Mouse (Mus musculus) cerebellum, adult 11 months (tissue): Measurements from ENCODE around the gene Agbl1.
"Not testable (repeated sequence)": the region's sequence is repeated elsewhere in the genome, so short reads cannot be mapped to it uniquely, and the experiment has no call there.

Experiments used
- DNase-seq: peaks from one replicate; pipeline ENCODE4 v3.0.0; 2022

Gene Agbl1

GRCm38 (mm10) chr7:76597812-76598211 lies 368.1 kb downstream of the Agbl1 start:
- no peak for DNase-seq

DNA sequence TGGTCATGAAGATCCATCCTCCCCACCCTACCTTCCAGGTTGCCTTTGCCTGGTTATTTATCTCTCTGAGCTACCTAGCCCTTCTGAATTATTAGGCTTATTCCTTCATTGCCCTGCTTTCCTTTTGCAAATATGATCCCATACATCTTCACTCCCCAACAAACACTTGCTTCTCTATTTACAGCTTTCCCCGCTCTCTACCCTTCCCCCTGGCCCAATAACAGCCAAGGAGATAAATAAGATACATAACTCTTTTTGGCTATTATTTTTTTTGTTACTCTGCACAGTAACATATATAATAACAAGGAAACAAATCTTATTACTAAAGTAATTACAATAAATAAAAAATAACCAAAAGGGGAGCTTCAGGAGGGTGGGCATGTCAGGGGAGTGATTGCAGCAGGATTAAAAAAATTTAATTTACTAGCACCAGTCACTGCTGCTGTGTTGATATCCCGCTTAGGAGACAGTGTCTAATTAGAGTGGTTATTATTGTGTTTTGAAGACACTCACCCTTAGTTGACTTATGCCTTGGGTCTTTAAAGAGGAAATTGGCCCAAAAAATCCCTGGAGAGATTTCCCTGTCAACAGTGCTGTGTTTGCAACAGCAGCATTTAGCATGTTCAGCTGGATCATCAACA lies 370.5 kb downstream of the Agbl1 start:
- no peak for DNase-seq

GRCm38 (mm10) chr7:76629528-76629927 lies 399.8 kb downstream of the Agbl1 start:
- DNase-seq: no peak

DNA sequence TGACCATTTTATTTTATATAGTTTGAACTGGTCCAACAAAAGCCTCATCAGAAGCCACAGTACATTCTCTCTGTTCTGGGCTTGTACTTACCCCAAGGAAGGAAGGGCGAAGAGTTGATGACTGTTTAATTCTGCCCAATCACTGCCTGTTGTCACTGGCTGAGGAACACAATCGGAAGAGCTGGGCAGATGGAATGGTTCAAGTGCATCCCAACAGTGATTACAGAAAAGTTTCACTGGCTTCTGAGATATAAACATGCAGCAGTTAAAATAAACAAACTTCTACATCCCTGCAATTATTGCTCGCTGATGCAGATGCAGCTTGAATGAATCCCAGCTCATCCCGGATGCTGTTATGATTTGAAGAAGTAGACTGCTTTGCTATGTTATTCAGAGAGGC lies 421.3 kb downstream of the Agbl1 start:
- DNase-seq: no peak

DNA sequence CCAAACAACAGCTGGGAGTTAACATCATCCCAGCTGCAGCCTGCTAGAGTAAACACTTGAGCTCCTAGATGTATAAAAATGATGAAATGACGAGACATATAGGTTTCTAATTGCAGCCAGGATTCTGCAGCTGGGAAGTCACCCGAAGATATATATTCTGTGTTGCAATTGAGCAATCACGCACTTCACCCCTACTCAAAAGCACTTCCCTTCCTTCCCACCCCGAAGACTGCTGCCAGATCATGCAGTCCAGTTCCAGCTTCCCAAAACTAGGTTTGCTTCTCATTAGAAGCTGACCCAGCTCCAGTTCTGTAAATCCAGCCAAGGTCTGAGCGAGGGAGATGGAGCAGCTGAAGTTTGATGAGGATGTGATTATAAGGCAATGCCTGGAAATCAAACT lies 431.4 kb downstream of the Agbl1 start:
- no peak for DNase-seq

DNA sequence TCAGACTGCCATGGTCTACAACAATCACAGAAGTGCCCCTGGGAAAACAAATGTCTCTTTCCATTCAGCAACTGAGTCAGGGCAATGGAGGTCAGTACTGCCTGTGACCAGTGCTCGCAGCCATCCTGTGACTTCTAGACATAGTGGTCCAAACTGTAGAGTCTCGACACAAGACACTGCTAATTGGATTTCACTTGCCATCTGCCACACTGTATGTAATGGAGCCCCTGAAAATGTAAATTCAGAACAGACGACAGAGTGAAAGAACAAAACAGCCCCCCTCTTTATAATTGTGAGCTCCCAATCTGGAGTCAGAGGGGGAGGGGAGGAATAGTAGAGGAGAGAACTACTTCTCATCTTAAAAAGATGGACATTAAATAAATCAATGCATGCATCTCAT lies 445.2 kb downstream of the Agbl1 start:
- DNase-seq: no peak

DNA sequence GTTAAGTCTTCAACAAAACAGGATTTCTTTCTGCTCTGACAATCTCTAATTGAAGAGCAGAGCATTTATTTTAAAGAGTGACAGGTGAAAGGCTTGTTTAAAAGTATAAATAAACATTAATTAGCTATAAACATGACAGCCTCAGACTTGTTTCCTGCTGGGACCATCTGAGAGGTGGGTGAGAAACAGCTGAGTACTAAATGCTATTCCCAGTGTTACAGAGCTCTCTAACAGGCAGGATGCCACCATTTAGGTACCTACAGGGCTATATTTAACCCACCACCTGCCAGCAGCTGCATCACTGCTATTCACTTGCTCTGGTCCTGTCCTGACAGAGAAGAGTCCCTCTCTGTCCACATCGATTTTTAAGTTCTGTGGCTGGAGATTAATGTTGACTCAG lies 471.5 kb downstream of the Agbl1 start:
- DNase-seq: no peak

DNA sequence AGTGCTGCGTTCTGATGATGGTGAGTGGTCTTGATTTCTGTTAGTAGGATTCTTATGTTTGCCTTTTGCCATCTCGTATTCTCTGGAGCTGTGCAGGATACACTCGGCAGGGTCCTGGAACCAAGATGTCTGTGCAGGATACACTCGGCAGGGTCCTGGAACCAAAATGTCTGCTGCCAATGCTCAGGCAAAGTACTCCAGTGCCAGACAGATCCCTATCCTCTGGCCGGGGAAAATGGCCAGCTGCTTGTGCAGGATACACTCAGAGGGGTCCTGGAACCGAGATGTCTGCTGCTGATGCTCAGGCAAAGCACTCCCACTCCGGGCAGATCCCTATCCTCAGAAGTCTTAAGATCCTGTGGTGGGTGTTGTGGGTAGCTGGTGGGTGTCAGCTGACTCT lies 502.5 kb downstream of the Agbl1 start:
- DNase-seq: not testable (repeated sequence)

GRCm38 (mm10) chr7:76777237-76777855 lies 547.7 kb downstream of the Agbl1 start:
- DNase-seq: no peak

DNA sequence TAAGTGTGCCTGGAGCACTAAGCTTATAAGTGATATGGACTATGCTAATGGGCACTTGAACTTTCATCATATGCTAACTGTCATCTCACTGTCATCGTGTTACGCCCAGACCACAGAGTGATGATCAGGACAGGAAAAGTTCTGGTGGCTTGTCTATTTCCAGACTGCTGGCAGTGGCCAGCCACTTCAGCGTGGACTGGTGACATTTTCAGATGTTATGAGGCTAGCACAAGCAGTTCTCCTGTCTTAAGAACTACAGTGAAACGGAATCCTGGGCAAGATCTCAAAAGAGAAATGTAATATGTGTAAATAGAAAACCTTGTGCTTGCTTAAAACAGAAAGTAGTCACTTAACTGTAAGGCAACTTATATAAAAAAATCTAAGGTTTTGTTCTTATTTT lies 550.8 kb downstream of the Agbl1 start:
- no peak for DNase-seq

GRCm38 (mm10) chr7:76788561-76789306 lies 559.0 kb downstream of the Agbl1 start:
- no peak for DNase-seq

- DNase-seq: no peak
These were observed 560.4 kb downstream of the Agbl1 start for GRCm38 (mm10) chr7:76790041-76790440.

GRCm38 (mm10) chr7:76791247-76791646 lies 561.6 kb downstream of the Agbl1 start:
- DNase-seq: no peak

DNA sequence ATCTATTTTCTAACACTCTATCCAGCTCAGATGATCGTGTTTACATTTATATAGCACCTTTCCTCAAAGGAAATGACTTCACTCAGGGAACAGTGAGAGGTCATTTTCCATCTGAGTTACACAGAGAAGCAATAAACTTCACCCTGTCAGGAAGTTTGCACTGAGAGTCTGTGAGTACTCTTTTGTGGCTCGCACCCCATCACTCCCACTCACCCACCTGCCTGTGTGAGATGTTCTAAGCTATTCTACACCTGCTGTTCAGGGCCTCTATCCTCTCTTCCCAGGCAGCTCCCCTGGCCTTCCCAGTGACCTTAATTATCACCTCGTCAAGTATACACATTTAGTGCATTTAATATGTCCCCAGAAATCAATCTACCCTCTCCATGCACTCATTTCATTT lies 580.3 kb downstream of the Agbl1 start:
- no peak for DNase-seq

DNA sequence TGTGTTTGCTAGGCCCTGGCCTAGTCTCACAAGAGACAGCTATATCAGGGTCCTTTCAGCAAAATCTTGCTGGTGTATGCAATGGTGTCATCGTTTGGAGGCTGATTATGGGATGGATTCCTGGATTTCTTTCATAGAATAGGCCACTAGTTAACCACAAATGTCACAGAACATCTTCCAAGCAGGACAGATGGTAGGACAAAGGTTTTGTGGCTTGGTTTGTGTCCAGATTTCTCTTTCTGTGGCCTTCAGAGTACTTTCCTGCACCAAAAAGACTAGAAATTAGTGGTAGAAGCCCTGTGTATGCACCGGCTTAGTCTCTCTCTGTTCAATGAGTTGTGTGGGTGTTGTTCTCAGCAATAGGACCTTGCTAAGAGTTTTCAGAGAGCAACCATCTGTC lies 590.9 kb downstream of the Agbl1 start:
- no peak for DNase-seq

DNA sequence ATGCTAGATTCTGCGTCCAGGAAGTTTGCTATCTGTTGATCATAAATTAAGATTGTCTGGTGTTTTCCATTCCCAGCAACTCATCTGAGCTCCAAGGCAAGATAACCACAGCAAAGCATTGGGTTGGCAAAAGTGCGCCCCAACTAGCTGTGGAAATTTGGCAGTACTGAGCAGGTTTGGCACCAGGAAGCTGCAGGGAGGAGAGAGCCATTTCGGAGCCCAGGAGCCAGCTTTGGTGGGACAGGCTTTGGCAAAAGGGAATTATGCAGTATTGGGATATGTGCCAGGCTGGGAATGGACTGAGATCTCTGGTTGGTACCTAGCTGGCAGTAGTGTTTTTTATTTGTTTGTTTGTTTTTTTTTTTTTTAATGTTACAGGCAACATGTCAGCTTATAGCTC lies 612.5 kb downstream of the Agbl1 start:
- DNase-seq: no peak

GRCm38 (mm10) chr7:76889416-76890209 lies 659.9 kb downstream of the Agbl1 start:
- no peak for DNase-seq

DNA sequence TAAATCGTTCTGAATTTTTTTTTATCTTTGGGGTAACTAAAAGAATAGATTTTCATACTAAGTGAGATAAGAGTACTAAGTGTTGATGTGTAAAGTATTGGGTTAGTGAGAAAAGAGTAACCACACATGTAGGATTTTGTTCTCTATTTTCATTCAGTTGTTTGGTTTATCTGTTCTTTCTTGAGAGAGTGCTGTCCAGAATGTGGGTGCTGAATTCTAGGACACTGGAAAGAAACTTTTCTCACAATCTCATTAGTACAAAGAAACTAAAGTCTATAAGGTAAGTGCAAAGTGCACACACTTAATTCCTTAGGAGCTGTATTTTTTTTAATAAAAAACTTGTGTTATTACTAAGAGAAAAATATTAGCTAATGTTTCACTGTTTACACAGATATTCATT lies 674.4 kb downstream of the Agbl1 start:
- no peak for DNase-seq

DNA sequence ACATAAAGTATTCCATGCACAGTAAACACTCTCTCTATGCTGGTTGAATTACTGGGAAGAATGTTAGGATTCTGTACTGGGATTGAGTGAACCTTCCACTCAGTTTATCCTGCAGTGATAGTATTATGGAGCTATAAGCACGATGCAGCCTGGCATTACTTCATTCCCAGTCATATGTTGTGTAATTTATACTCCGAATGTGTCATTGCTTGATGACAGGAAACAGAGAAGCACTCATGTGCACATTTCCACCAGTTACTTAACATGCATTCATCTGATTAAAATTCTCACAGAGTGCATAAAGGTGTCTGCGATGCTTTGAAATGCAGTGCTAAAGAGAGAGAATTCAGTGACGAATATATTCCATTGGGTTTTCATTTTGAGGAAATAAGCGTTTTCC lies 682.0 kb downstream of the Agbl1 start:
- DNase-seq: no peak

GRCm38 (mm10) chr7:76918871-76919270 lies 689.2 kb downstream of the Agbl1 start:
- DNase-seq: no peak

DNA sequence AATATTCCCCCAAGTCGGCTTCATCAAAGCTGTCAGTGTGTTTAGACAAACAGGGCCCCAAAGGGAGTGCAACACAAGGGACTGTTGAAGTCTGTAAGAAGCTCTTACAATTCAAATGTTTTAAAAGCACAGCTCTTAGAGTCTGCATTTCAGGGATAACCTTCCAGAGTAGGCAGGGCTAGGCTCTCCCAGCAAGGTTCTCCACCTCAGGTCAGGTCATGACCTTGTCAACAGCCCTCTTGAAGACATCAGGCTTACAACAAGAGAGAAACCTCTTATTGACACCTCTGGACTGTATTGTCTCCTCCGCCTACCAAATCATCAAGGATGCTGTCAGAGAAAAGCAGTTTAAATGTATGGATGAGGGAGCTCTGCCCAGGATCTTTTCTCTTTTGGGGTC lies 692.0 kb downstream of the Agbl1 start:
- DNase-seq: no peak

DNA sequence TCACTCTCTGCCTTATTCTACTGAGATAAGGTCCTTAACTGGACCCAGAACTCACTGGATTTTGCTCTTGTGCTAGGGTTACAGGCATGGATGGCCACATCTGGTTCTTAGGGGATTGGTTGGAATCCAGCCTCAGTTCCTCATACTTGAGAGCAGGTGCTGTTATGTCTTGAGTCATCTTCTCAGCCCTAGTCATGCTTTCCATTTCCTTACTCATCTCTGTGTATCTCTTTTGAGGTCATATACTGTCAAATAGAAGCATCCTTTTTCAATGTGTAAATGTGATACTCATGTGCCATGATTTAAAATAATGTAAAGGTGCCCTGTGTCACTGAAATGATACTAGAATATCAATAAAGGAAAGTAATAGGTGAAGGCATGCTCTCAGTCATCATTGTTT lies 705.5 kb downstream of the Agbl1 start:
- no peak for DNase-seq

GRCm38 (mm10) chr7:76941531-76941930 lies 711.8 kb downstream of the Agbl1 start:
- no peak for DNase-seq

DNA sequence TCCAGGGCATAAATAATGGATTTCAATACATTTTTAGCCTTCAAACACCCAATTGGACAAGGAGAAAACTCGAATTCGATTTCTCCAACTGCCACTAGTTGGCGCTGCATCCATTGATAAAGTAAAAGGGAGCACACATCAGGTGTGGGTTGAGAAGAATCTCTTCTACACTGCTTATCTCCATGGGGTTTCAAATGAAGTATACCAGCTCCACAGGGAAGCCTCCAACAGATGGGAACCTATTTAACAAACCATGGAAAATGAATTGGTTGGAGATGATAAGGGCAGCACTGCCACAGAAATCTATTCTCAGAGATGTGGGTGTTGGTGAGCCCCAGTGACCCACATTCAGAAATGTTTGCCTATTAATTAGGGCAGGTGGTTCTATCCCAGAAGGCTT lies 741.6 kb downstream of the Agbl1 start:
- no peak for DNase-seq
